ENCODE assay signal across 12 mouse cellular contexts in the genomic region with DNA sequence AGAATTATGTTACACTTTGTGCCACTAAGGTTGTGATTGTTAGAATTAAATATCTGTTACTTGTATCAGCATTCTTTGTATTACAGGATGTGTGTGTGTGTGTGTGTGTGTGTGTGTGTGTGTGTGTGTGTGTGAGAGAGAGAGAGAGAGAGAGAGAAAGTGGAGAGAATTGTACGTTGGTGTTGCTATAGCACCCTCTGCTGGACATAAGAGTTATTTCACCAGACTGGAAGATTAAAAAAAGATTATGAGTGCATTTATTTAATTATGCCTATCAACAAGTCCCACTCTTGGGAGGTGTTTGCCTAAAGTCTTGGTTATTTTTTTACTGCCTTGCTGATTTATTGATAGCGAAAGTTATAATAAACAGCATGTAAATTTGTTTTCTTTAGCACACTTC.
DNase-seq lines count a peak whose midpoint lies in the region; ATAC-seq lines count a peak whose summit lies in the region.
"Had no signal": no experiment of that assay in that cellular context is flagged by ENCODE, and none has a peak within 500 bp of the region (broad histone marks: within the 10 kb centered on the region; RNA-seq: fewer than 3 reads in every experiment).

No protein-coding gene starts in this region.

- H3K9ac ChIP-seq in hindbrain, embryonic 11.5 days (ENCODE audit: low read depth, low read length) = no peak overlapping the region
- H3K9ac ChIP-seq in hindbrain, embryonic 16.5 days (ENCODE audit: low read depth, low read length) = no peak overlapping the region
- H3K9ac ChIP-seq in embryonic facial prominence, embryonic 11.5 days (replicated peaks; ENCODE audit: low read length) = no peak overlapping the region
- H3K9ac ChIP-seq: lung, embryonic 15.5 days had no signal

- H3K27me3 ChIP-seq in hindbrain, embryonic 11.5 days (ENCODE audit: control insufficient read depth, insufficient read depth, low read length) = no peaks in the 10 kb centered on the region
- no peaks in the 10 kb centered on the region for H3K27me3 ChIP-seq in hindbrain, embryonic 16.5 days (replicated peaks; ENCODE audit: control insufficient read depth, insufficient read depth, low read length)
- no peaks in the 10 kb centered on the region for H3K27me3 ChIP-seq in embryonic facial prominence, embryonic 11.5 days (ENCODE audit: control insufficient read depth, insufficient read depth, low read length)
- H3K27me3 ChIP-seq: lung, embryonic 15.5 days had no signal

- no peaks in the 10 kb centered on the region for H3K9me3 ChIP-seq in hindbrain, embryonic 11.5 days (ENCODE audit: control insufficient read depth, low read length)
- no peaks in the 10 kb centered on the region for H3K9me3 ChIP-seq in hindbrain, embryonic 16.5 days (ENCODE audit: control insufficient read depth, low read length)
- no peaks in the 10 kb centered on the region for H3K9me3 ChIP-seq in embryonic facial prominence, embryonic 11.5 days (replicated peaks; ENCODE audit: control insufficient read depth, low read length)
- H3K9me3 ChIP-seq: lung, embryonic 15.5 days had no signal

- H3K4me3 ChIP-seq in hindbrain, embryonic 11.5 days (ENCODE audit: low read depth, low read length) = no peak overlapping the region
- H3K4me3 ChIP-seq in hindbrain, embryonic 16.5 days (ENCODE audit: low read length) = no peak overlapping the region
- no peak overlapping the region for H3K4me3 ChIP-seq in embryonic facial prominence, embryonic 11.5 days (ENCODE audit: low read depth, low read length)
- H3K4me3 ChIP-seq: lung, embryonic 15.5 days had no signal

- DNase-seq in hindbrain, embryonic 11.5 days (ENCODE audit: low spot score) = peak; percentile 34
- DNase-seq in thymus, postnatal 0 days (ENCODE audit: low spot score) = peak; percentile 44
- DNase-seq in thymus, postnatal 14 days = no peak
- DNase-seq in embryonic facial prominence, embryonic 11.5 days (ENCODE audit: low spot score) = peak; percentile 48
- DNase-seq in spleen, adult 18-20 months = no peak
- DNase-seq in urinary bladder, adult 2 months (ENCODE audit: low spot score) = no peak
- DNase-seq in frontal cortex, postnatal 25 days (ENCODE audit: low spot score in 2 of 2) = no peak
- DNase-seq: gastrocnemius, postnatal 25 days; kidney, adult 18-20 months; thymus, postnatal 4 days had no signal

- no peak for ATAC-seq in hindbrain, embryonic 11.5 days (ENCODE audit: low FRiP score)
- no peak for ATAC-seq in hindbrain, embryonic 16.5 days
- ATAC-seq in embryonic facial prominence, embryonic 11.5 days (replicated peaks; ENCODE audit: insufficient number of reproducible peaks, low FRiP score, low TSS enrichment, low read depth) = no peak

- no peak overlapping the region for H3K27ac ChIP-seq in hindbrain, embryonic 11.5 days (ENCODE audit: low read depth, low read length)
- H3K27ac ChIP-seq in hindbrain, embryonic 16.5 days (ENCODE audit: low read depth, low read length) = no peak overlapping the region
- no peak overlapping the region for H3K27ac ChIP-seq in embryonic facial prominence, embryonic 11.5 days (replicated peaks; ENCODE audit: low read depth, low read length)
- H3K27ac ChIP-seq: lung, embryonic 15.5 days had no signal

- H3K36me3 ChIP-seq in hindbrain, embryonic 11.5 days (ENCODE audit: control insufficient read depth, insufficient read depth, low read length) = no peaks in the 10 kb centered on the region
- H3K36me3 ChIP-seq in hindbrain, embryonic 16.5 days (ENCODE audit: control insufficient read depth, insufficient read depth, low read length) = no peaks in the 10 kb centered on the region
- no peaks in the 10 kb centered on the region for H3K36me3 ChIP-seq in embryonic facial prominence, embryonic 11.5 days (replicated peaks; ENCODE audit: control insufficient read depth, insufficient read depth, low read depth, low read length)
- H3K36me3 ChIP-seq: lung, embryonic 15.5 days had no signal

- 19% methylated on average over 2 of the region's 2 CpGs for WGBS in hindbrain, embryonic 11.5 days
- WGBS in hindbrain, embryonic 16.5 days = 18% methylated on average over 2 of the region's 2 CpGs
- WGBS in embryonic facial prominence, embryonic 11.5 days = 28% methylated on average over 2 of the region's 2 CpGs

- no peak overlapping the region for H3K4me2 ChIP-seq in hindbrain, embryonic 11.5 days (replicated peaks; ENCODE audit: low read depth, low read length)
- H3K4me2 ChIP-seq in hindbrain, embryonic 16.5 days (ENCODE audit: low read length) = no peak overlapping the region
- H3K4me2 ChIP-seq in embryonic facial prominence, embryonic 11.5 days (ENCODE audit: low read depth, low read length) = no peak overlapping the region
- H3K4me2 ChIP-seq: lung, embryonic 15.5 days had no signal

- H3K4me1 ChIP-seq in hindbrain, embryonic 11.5 days (replicated peaks; ENCODE audit: control insufficient read depth, insufficient read depth, low read length) = no peaks in the 10 kb centered on the region
- H3K4me1 ChIP-seq in hindbrain, embryonic 16.5 days (ENCODE audit: control insufficient read depth, insufficient read depth, low read depth, low read length) = no peaks in the 10 kb centered on the region
- no peaks in the 10 kb centered on the region for H3K4me1 ChIP-seq in embryonic facial prominence, embryonic 11.5 days (ENCODE audit: control insufficient read depth, insufficient read depth, low read length)
- H3K4me1 ChIP-seq: lung, embryonic 15.5 days had no signal

Comparison
In these comparisons a context has a peak if more than half of its experiments do, and no peak if none do; other contexts are left out.
1. DNase-seq: peak in hindbrain, embryonic 11.5 days (single experiment), thymus, postnatal 0 days (single experiment) and embryonic facial prominence, embryonic 11.5 days (single experiment); none in thymus, postnatal 14 days (single experiment), spleen, adult 18-20 months (0 of 2), urinary bladder, adult 2 months (single experiment) and frontal cortex, postnatal 25 days (0 of 2).